Mouse (Mus musculus): ENCODE data around the gene Tmeff2.

- TF ChIP-seq CTCF (IDR thresholded peaks at IDR 0.05; ENCODE audit: borderline replicate concordance, control insufficient read depth, extremely low read depth, insufficient read depth, low read length, poor library complexity) (no peak), POLR2A (IDR thresholded peaks at IDR 0.05; ENCODE audit: control insufficient read depth, extremely low read depth, insufficient read depth, low read length, poor library complexity) (no peak)
Measured at GRCm38 (mm10) chr1:51075785-51076771, 175.6 kb downstream of the Tmeff2 start.
